Mouse (Mus musculus) stomach, embryonic 14.5 days (tissue): ENCODE results near the gene Rexo1. TPM values are rescaled to one million over a fixed set of nuclear protein-coding genes. Genes with fewer than 3 reads are reported as not detected.

Source experiments
- ATAC-seq: fragments of 200-750 bp; cut with Nextera tagmentation; 2 replicates; pipeline ENCODE4 v1.8.0; 2017; ENCODE audit warnings: low read depth, moderate TSS enrichment; ENCODE audit not compliant: insufficient number of reproducible peaks, insufficient read depth, low FRiP score
- H3K27ac ChIP-seq: fragments of 300-500 bp; sonication (generic); 2 replicates; pipeline ENCODE4 v1.5.1; 2014; ENCODE audit warnings: mild to moderate bottlenecking, low read length, moderate library complexity, mixed read lengths
- H3K27me3 ChIP-seq: fragments of 300-500 bp; sonication (generic); 2 replicates; pipeline ENCODE4 v1.6.1; 2014; ENCODE audit warnings: low read length, control low read depth, mixed read lengths; ENCODE audit not compliant: control insufficient read depth, insufficient read depth
- H3K36me3 ChIP-seq: fragments of 300-500 bp; sonication (generic); 2 replicates; pipeline ENCODE4 v1.6.1; 2014; ENCODE audit warnings: mild to moderate bottlenecking, control low read depth, low read length, moderate library complexity, mixed read lengths; ENCODE audit not compliant: control insufficient read depth, insufficient read depth
- H3K4me1 ChIP-seq: fragments of 300-500 bp; sonication (generic); 2 replicates; pipeline ENCODE4 v1.6.1; 2014; ENCODE audit warnings: low read length, control low read depth, mixed read lengths; ENCODE audit not compliant: control insufficient read depth, insufficient read depth
- H3K4me2 ChIP-seq: fragments of 300-500 bp; sonication (generic); replicated peaks from 2 replicates; pipeline ENCODE4 v1.6.1; 2014; ENCODE audit warnings: low read depth, low read length, control low read depth
- H3K4me3 ChIP-seq: fragments of 300-500 bp; sonication (generic); 2 replicates; pipeline ENCODE4 v1.5.1; 2014; ENCODE audit warnings: low read depth, low read length, control low read depth
- H3K9ac ChIP-seq: fragments of 300-500 bp; sonication (generic); replicated peaks from 2 replicates; pipeline ENCODE4 v1.6.1; 2014; ENCODE audit warnings: low read depth, mild to moderate bottlenecking, control low read depth, low read length, moderate library complexity, mixed read lengths
- H3K9me3 ChIP-seq: fragments of 300-500 bp; sonication (generic); 2 replicates; pipeline ENCODE4 v1.6.1; 2016; ENCODE audit warnings: low read depth, low read length, control low read depth; ENCODE audit not compliant: control insufficient read depth
- WGBS: fragments of 180-500 bp; shearing (Covaris S2); extraction: QIAGEN DNeasy Blood & Tissue Kit; methylation state at CpG from one replicate; pipeline ENCODE4 v1.1.7; 2014; 5-methylcytosine and 5-hydroxymethylcytosine counted together
- polyA plus RNA-seq: library from polyadenylated mRNA; unstranded; fragments of >200 nt; fragmentation: Nextera tagmentation; extraction: Ambion mirVana; gene quantifications from 2 replicates; pipeline ENCODE4 v1.2.1, GENCODE M21; 2014

The Rexo1 gene
- polyA plus RNA-seq, 1 experiment from 2014 or later, result 22.9 TPM

DNA sequence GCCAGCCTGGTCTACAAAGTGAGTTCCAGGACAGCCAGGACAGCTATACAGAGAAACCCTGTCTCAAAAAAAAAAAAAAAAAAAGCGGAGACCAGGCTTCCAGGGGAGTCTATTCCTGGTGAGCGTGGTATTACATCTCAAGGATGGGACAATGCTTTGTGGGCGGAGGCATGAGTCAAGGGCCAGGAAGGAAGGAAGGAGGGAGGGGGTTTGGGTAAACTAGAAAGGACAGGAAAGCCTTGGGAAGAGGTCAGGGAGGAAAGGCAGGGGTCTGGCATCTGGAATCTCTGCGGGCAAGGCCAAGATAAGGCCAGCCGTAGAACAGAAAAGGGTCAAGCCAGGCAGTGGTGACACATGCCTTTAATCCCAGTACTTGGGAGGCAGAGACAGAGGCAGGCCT, 21.9 kb downstream of the Rexo1 start:
- Histone ChIP-seq H3K27me3 (peaks cover 9% of the 10 kb centered on the region; the same call in 1 of the 2 replicates), H3K9me3 (no peaks in the 10 kb centered on the region), H3K4me1 (0 out of 2 replicates have a peak, but pooled peaks cover 5% of the 10 kb centered on the region), H3K27ac (no peak overlapping the region), H3K4me2 (no peak overlapping the region), H3K9ac (no peak overlapping the region), H3K4me3 (no peak overlapping the region), H3K36me3 (peaks cover 24% of the 10 kb centered on the region)
- WGBS, result 50% methylated on average over 5 of the region's 5 CpGs
- no peak for ATAC-seq

- Histone ChIP-seq H3K4me2 (peak within 1 kb of the TSS; percentile 30), H3K27me3 (peaks cover 9% of the 10 kb centered on the region; the same call in 1 of the 2 replicates), H3K27ac (no peak within 1 kb of the TSS), H3K9me3 (no peaks in the 10 kb centered on the region), H3K36me3 (peaks cover 20% of the 10 kb centered on the region), H3K4me1 (0 out of 2 replicates have a peak, but pooled peaks cover 5% of the 10 kb centered on the region), H3K4me3 (0 out of 2 replicates have a peak within 1 kb of the TSS, but pooled peaks have one; percentile 9), H3K9ac (no peak within 1 kb of the TSS)
- 3% methylated on average over 30 of the region's 30 CpGs for WGBS
- ATAC-seq, result peak; percentile 87
Measured at GRCm38 (mm10) chr10:80538710-80539394, 22.5 kb downstream of the Rexo1 start, which contains the start of gene Atp8b3. TSS of gene Atp8b3 (minus strand) at chr10:80539124.

DNA sequence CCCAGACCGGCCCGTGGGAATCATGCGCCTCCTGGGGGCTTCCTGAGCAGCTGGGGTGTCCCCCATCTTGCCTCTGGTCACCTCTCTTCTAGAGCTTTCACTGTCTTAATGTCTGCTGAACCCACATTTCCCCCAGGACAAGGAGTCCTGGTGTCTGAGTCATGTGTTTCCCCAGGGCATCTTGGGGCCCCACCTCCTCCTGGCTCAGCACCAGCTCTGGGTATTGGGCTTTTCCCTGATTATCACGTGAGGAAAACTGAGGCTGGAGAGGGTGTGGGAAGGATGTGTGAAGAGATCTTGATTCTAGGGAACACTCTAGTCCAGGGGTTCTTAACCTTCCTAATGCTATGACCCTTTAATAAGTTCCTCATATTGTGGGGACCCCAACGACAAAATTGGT, 23.2 kb downstream of the Rexo1 start:
- no peak for ATAC-seq
- no peak overlapping the region for H3K4me2 ChIP-seq
- H3K4me3 ChIP-seq, result no peak overlapping the region
- peaks cover 13% of the 10 kb centered on the region; the same call in 1 of the 2 replicates for H3K36me3 ChIP-seq
- no peaks in the 10 kb centered on the region for H3K9me3 ChIP-seq
- WGBS, result 61% methylated on average over 5 of the region's 5 CpGs
- H3K4me1 ChIP-seq, result 0 out of 2 replicates have a peak, but pooled peaks cover 5% of the 10 kb centered on the region
- no peak overlapping the region for H3K9ac ChIP-seq
- H3K27me3 ChIP-seq, result peaks cover 9% of the 10 kb centered on the region; the same call in 1 of the 2 replicates
- no peak overlapping the region for H3K27ac ChIP-seq

DNA sequence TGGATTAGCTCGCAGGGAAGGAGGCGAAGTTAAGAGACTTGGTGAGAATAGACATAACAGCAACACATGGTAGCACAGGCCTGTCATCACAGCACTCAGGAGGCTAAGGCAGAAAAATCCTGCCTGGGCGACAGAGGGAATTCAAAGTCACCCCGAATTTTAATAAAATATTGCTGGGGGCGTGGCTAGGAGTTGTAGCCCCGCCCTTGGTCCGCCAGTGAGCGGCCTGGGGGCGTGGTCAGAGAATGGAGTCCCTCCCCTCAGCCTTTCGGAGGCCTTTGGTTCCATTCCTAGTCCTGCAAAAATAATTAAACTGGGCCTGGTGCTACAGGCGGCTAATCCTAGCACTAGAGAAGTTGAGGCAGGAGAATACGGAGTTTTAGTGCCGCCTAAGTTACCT, 25.6 kb downstream of the Rexo1 start:
- no peak overlapping the region for H3K4me3 ChIP-seq
- no peak overlapping the region for H3K9ac ChIP-seq
- H3K4me2 ChIP-seq, result no peak overlapping the region
- H3K27ac ChIP-seq, result no peak overlapping the region
- peaks cover 9% of the 10 kb centered on the region; the same call in 1 of the 2 replicates for H3K27me3 ChIP-seq
- no peak for ATAC-seq
- no peaks in the 10 kb centered on the region for H3K9me3 ChIP-seq
- no peaks in the 10 kb centered on the region for H3K36me3 ChIP-seq
- 11% methylated on average over 13 of the region's 13 CpGs for WGBS
- H3K4me1 ChIP-seq, result 0 out of 2 replicates have a peak, but pooled peaks cover 5% of the 10 kb centered on the region

GRCm38 (mm10) chr10:80535071-80535470, 26.3 kb downstream of the Rexo1 start:
- Histone ChIP-seq H3K4me3 (0 out of 2 replicates have a peak overlapping the region, but pooled peaks have one; percentile 8), H3K9ac (no peak overlapping the region)

GRCm38 (mm10) chr10:80533704-80534103, 27.7 kb downstream of the Rexo1 start:
- H3K36me3 ChIP-seq, result no peaks in the 10 kb centered on the region
- peaks cover 9% of the 10 kb centered on the region; the same call in 1 of the 2 replicates for H3K27me3 ChIP-seq
- H3K4me1 ChIP-seq, result 0 out of 2 replicates have a peak, but pooled peaks cover 5% of the 10 kb centered on the region
- H3K4me2 ChIP-seq, result no peak overlapping the region
- no peak overlapping the region for H3K9ac ChIP-seq
- H3K4me3 ChIP-seq, result no peak overlapping the region
- WGBS, result 12% methylated on average over 7 of the region's 7 CpGs
- H3K9me3 ChIP-seq, result no peaks in the 10 kb centered on the region
- peak; percentile 51; the same call in 1 of the 2 replicates for ATAC-seq
- no peak overlapping the region for H3K27ac ChIP-seq

More at GRCm38 (mm10) chr10:80535071-80535470, 26.3 kb downstream of the Rexo1 start:
- H3K9me3 ChIP-seq, result no peaks in the 10 kb centered on the region
- no peak for ATAC-seq
- 0 out of 2 replicates have a peak overlapping the region, but pooled peaks have one; percentile 12 for H3K4me2 ChIP-seq
- H3K4me1 ChIP-seq, result 0 out of 2 replicates have a peak, but pooled peaks cover 5% of the 10 kb centered on the region
- WGBS, result 12% methylated on average over 14 of the region's 14 CpGs
- H3K27ac ChIP-seq, result no peak overlapping the region
- no peaks in the 10 kb centered on the region for H3K36me3 ChIP-seq
- peaks cover 9% of the 10 kb centered on the region; the same call in 1 of the 2 replicates for H3K27me3 ChIP-seq

DNA sequence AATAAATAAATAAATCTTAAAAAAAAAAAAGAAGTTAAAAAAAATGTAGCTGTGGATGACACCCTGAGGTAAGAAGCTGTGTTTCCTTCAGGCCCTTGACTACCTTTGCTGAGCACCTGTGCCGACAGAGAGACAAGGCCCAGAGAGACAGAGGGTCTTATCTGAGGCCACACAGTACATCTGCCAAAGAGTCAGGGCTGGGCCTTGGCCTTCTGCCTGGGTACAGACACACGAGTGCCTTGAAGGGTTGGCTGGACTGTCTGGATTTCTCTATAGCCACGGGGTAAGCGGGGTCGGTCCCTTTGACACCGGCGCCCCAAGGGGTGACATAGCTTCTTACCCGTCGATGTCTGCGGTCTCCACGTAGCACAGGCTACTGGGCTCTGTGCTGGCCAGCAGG, 28.6 kb downstream of the Rexo1 start:
- 85% methylated on average over 11 of the region's 11 CpGs for WGBS
- H3K9me3 ChIP-seq, result no peaks in the 10 kb centered on the region
- H3K4me1 ChIP-seq, result 0 out of 2 replicates have a peak, but pooled peaks cover 5% of the 10 kb centered on the region
- peaks cover 9% of the 10 kb centered on the region; the same call in 1 of the 2 replicates for H3K27me3 ChIP-seq
- H3K27ac ChIP-seq, result no peak overlapping the region
- no peak overlapping the region for H3K4me2 ChIP-seq
- no peak overlapping the region for H3K9ac ChIP-seq
- no peaks in the 10 kb centered on the region for H3K36me3 ChIP-seq
- no peak overlapping the region for H3K4me3 ChIP-seq
- ATAC-seq, result no peak

DNA sequence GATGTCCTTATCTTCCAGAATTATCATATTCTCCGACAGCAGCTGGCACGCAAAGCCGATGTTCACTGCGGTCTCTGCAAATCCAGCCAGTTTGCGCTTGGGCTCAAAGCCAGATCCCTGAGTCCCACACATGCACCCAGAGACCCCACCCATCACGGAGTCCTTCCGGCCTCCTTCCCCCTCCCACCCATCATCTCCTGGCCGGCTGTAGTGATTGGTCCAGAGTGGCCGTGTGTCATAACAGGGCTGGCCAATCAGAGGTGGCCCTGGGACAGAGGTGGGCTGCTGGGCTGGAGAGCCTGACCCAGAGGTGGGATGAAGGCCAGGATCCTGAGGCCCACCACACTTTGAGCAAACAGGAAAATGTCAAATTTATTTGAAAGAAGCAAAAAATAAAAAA, 35.2 kb downstream of the Rexo1 start:
- Histone ChIP-seq H3K9ac (no peak overlapping the region), H3K4me1 (peaks cover 4% of the 10 kb centered on the region; the same call in 1 of the 2 replicates), H3K36me3 (no peaks in the 10 kb centered on the region), H3K27me3 (no peaks in the 10 kb centered on the region), H3K4me3 (no peak overlapping the region), H3K9me3 (no peaks in the 10 kb centered on the region), H3K4me2 (peak overlapping the region; percentile 12; the same call in 1 of the 2 replicates), H3K27ac (no peak overlapping the region)
- peak; percentile 84; the same call in 1 of the 2 replicates for ATAC-seq
- 11% methylated on average over 9 of the region's 9 CpGs for WGBS
